ENCODE assay signal across 9 mouse cellular contexts in the genomic region with DNA sequence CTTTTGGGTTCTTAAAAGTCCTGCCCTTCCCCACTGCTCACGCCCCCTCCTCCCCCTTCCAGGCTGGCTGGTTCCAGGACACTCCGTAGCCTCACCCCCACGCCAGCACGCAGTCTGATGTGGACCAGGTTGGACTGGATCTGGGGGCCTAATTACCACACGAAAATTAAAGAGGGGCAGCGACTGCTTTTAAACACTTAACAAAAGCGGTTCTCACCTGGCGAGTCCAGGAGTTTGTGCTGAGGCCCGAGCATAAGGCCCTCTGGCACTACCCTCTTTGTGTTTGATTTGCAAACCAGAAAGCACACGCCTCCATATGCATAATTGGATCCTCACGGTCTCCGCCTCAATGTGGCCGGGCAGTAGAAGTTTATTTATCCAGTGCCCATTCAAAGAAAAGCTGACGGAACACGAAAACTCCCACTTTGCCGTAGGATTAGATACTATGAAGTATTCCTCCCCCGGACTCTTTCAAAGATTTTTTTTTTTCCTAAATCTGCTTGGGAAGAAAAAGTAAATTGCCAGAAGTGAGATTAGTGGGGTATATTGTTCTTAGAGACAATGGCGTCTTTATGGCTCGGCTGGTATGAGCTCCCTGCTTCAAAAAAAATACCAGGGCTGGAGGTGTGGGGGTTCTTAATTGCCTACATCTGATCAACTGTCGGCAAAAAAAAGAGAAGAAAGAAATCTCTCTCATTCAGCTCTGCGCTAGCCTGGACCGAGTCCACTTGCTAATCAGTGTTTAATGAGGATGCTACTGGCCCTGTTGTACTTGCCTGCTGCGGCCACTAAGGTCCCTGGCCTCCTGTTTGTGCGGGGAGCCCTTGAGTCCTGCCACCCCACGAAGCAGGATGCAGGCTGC.
A peak's percentile ranks its signal among the peaks of the same experiment; 100 is the strongest.
DNase-seq lines count a peak whose midpoint lies in the region; ATAC-seq and TF ChIP-seq lines count a peak whose summit lies in the region.
"Had no signal": no experiment of that assay in that cellular context is flagged by ENCODE, and none has a peak within 500 bp of the region (broad histone marks: within the 10 kb centered on the region; RNA-seq: fewer than 3 reads in every experiment).

No protein-coding gene starts in this region.

- peak; percentile 3; the same call in 1 of the 2 replicates for TF ChIP-seq CTCF in left cerebral cortex, adult 2 months (IDR thresholded peaks at IDR 0.05)
- 0 out of 2 replicates have a peak, but pooled peaks have one; percentile 20 for TF ChIP-seq CTCF in midbrain, postnatal 0 days (IDR thresholded peaks at IDR 0.05)

- H3K4me1 ChIP-seq in embryonic facial prominence, embryonic 15.5 days: peaks cover 37% of the 10 kb centered on the region
- peaks cover 22% of the 10 kb centered on the region for H3K4me1 ChIP-seq in kidney, embryonic 16.5 days (ENCODE audit: insufficient read depth, low read length)
- H3K4me1 ChIP-seq in midbrain, postnatal 0 days (ENCODE audit: insufficient read depth, low read length): no peaks in the 10 kb centered on the region

- H3K27ac ChIP-seq in left cerebral cortex, adult 2 months: no peak overlapping the region
- peak overlapping the region; percentile 5 for H3K27ac ChIP-seq in embryonic facial prominence, embryonic 15.5 days (replicated peaks)
- peak overlapping the region; percentile 6 for H3K27ac ChIP-seq in kidney, embryonic 16.5 days (ENCODE audit: low read length)
- no peak overlapping the region for H3K27ac ChIP-seq in midbrain, postnatal 0 days (ENCODE audit: low read depth, low read length)

- H3K4me2 ChIP-seq in embryonic facial prominence, embryonic 15.5 days (replicated peaks): peak overlapping the region; percentile 49
- peak overlapping the region; percentile 47 for H3K4me2 ChIP-seq in kidney, embryonic 16.5 days (replicated peaks; ENCODE audit: low read depth, low read length)
- H3K4me2 ChIP-seq in midbrain, postnatal 0 days (ENCODE audit: low read depth, low read length, poor library complexity, severe bottlenecking): peak overlapping the region; percentile 33

- DNase-seq in left cerebral cortex, adult 2 months (ENCODE audit: extremely low spot score in 1 of 2, low spot score in 2 of 2): no peak
- DNase-seq in left cerebral cortex, adult 11 months (ENCODE audit: low spot score): no peak
- peak; percentile 57 for DNase-seq in midbrain, postnatal 0 days (ENCODE audit: low spot score)
- DNase-seq in spleen, adult 12 weeks (ENCODE audit: low spot score): no peak
- no peak for DNase-seq in urinary bladder, adult 2 months (ENCODE audit: low spot score)
- DNase-seq in T-cell, adult 2 months (ENCODE audit: low spot score): no peak

- WGBS in embryonic facial prominence, embryonic 15.5 days: 11% methylated on average over 25 of the region's 25 CpGs
- WGBS in kidney, embryonic 16.5 days: 5% methylated on average over 25 of the region's 25 CpGs
- WGBS in midbrain, postnatal 0 days: 11% methylated on average over 25 of the region's 25 CpGs

- H3K27me3 ChIP-seq in embryonic facial prominence, embryonic 15.5 days: no peaks in the 10 kb centered on the region
- H3K27me3 ChIP-seq in kidney, embryonic 16.5 days (ENCODE audit: insufficient read depth, low read length): no peaks in the 10 kb centered on the region
- H3K27me3 ChIP-seq in midbrain, postnatal 0 days (ENCODE audit: insufficient read depth, low read length): peaks cover 6% of the 10 kb centered on the region; the same call in 1 of the 2 replicates
- H3K27me3 ChIP-seq: Patski had no signal

- intact Hi-C loops in left cerebral cortex, adult 2 months (cut with DNase I): no loop called here

- peak; percentile 72 for ATAC-seq in embryonic facial prominence, embryonic 15.5 days (ENCODE audit: insufficient number of reproducible peaks, low FRiP score, low TSS enrichment, low read depth)
- peak; percentile 86 for ATAC-seq in kidney, embryonic 16.5 days (ENCODE audit: low FRiP score, low TSS enrichment)
- 0 out of 2 replicates have a peak, but pooled peaks have one; percentile 52 for ATAC-seq in midbrain, postnatal 0 days (ENCODE audit: low FRiP score)
- ATAC-seq: Patski had no signal

- H3K36me3 ChIP-seq in embryonic facial prominence, embryonic 15.5 days: no peaks in the 10 kb centered on the region
- H3K36me3 ChIP-seq in kidney, embryonic 16.5 days (ENCODE audit: insufficient read depth, low read length): no peaks in the 10 kb centered on the region
- H3K36me3 ChIP-seq in midbrain, postnatal 0 days (ENCODE audit: insufficient read depth, low read length): no peaks in the 10 kb centered on the region

- H3K4me3 ChIP-seq in left cerebral cortex, adult 2 months: no peak overlapping the region
- H3K4me3 ChIP-seq in embryonic facial prominence, embryonic 15.5 days (replicated peaks): peak overlapping the region; percentile 14
- peak overlapping the region; percentile 35 for H3K4me3 ChIP-seq in kidney, embryonic 16.5 days (ENCODE audit: low read length)
- H3K4me3 ChIP-seq in midbrain, postnatal 0 days (ENCODE audit: low read depth, low read length): no peak overlapping the region

- H3K9ac ChIP-seq in embryonic facial prominence, embryonic 15.5 days: peak overlapping the region; percentile 1; the same call in 1 of the 2 replicates
- H3K9ac ChIP-seq in kidney, embryonic 16.5 days (replicated peaks; ENCODE audit: low read length): peak overlapping the region; percentile 59
- no peak overlapping the region for H3K9ac ChIP-seq in midbrain, postnatal 0 days (replicated peaks; ENCODE audit: low read length, poor library complexity, severe bottlenecking)

- H3K9me3 ChIP-seq in embryonic facial prominence, embryonic 15.5 days (replicated peaks): no peaks in the 10 kb centered on the region
- H3K9me3 ChIP-seq in kidney, embryonic 16.5 days (ENCODE audit: low read length): no peaks in the 10 kb centered on the region
- no peaks in the 10 kb centered on the region for H3K9me3 ChIP-seq in midbrain, postnatal 0 days (ENCODE audit: low read length)

Comparison
In these comparisons a context has a peak if more than half of its experiments do, and no peak if none do; other contexts are left out.
1. H3K27ac ChIP-seq: peak in embryonic facial prominence, embryonic 15.5 days (single experiment) and kidney, embryonic 16.5 days (single experiment); none in left cerebral cortex, adult 2 months (single experiment) and midbrain, postnatal 0 days (single experiment).
2. H3K4me3 ChIP-seq: peak in embryonic facial prominence, embryonic 15.5 days (single experiment) and kidney, embryonic 16.5 days (single experiment); none in left cerebral cortex, adult 2 months (single experiment) and midbrain, postnatal 0 days (single experiment).
3. Peak in every context shown above with its lines, with median percentiles within 50 percentile points of each other: ATAC-seq and H3K4me2 ChIP-seq.